In the genomic region with DNA sequence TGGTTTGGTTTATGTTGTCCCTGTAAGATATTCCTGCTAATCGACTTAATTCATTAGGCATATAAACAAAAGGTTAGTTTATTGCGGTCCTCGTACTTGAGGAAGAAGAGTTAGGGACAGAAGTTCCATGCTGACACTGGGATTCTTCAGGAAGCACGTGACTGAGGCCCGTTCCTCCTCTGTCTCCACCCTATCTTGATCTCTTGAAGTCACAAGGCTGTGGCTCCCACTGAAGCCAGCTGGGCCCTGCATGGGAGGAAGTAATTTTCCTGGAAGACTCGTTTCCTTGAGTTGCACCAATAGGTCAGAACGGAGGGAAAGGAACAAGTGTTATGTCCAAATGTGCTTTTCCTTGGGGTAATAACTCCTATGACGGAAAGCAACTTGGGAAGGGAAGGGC, we compare ENCODE assay signal across 8 mouse cellular contexts. TPM values are rescaled to one million over a fixed set of nuclear protein-coding genes. Genes with fewer than 3 reads are reported as not detected.
DNase-seq lines count a peak whose midpoint lies in the region; ATAC-seq lines count a peak whose summit lies in the region.

No protein-coding gene starts in this region.

- H3K27ac ChIP-seq in neural tube, embryonic 11.5 days (ENCODE audit: low read depth, low read length), result no peak overlapping the region

- no peak for DNase-seq in neural tube, embryonic 11.5 days (ENCODE audit: low spot score)
- DNase-seq in neural tube, embryonic 10.5 days (ENCODE audit: extremely low spot score, low spot score), result no peak
- peak; percentile 52 for DNase-seq in heart, adult 8-10 months (ENCODE audit: low spot score)
- peak; percentile 48 to 53 for DNase-seq in kidney, adult 8-10 months
- DNase-seq in lung, postnatal 14 days, result peak; percentile 32
- DNase-seq in frontal cortex, postnatal 36 days (ENCODE audit: low spot score in 2 of 2), result no peak
- DNase-seq in frontal cortex, adult 2 months (ENCODE audit: extremely low spot score in 1 of 2, low spot score in 1 of 2), result no peak
- no peak for DNase-seq in ovary, postnatal 10 days (ENCODE audit: low spot score)

- H3K9ac ChIP-seq in neural tube, embryonic 11.5 days (ENCODE audit: low read length), result no peak overlapping the region; the same call in 1 of the 2 replicates

- H3K4me1 ChIP-seq in neural tube, embryonic 11.5 days (ENCODE audit: control insufficient read depth, insufficient read depth, low read length), result peaks cover 10% of the 10 kb centered on the region

- peaks cover 3% of the 10 kb centered on the region; the same call in 1 of the 2 replicates for H3K36me3 ChIP-seq in neural tube, embryonic 11.5 days (ENCODE audit: control insufficient read depth, insufficient read depth, low read length)

- ATAC-seq in neural tube, embryonic 11.5 days (ENCODE audit: insufficient read depth, low FRiP score, low TSS enrichment), result no peak

- no peaks in the 10 kb centered on the region for H3K9me3 ChIP-seq in neural tube, embryonic 11.5 days (ENCODE audit: control insufficient read depth, low read length)

- WGBS in neural tube, embryonic 11.5 days, result 72% methylated on average over 8 of the region's 8 CpGs

- H3K27me3 ChIP-seq in neural tube, embryonic 11.5 days (ENCODE audit: control insufficient read depth, insufficient read depth, low read length), result no peaks in the 10 kb centered on the region

- H3K4me3 ChIP-seq in neural tube, embryonic 11.5 days (ENCODE audit: low read depth, low read length), result peak overlapping the region; percentile 66

- H3K4me2 ChIP-seq in neural tube, embryonic 11.5 days (ENCODE audit: low read depth), result peak overlapping the region; percentile 67

RNA-seq across cellular contexts. Expression of a gene that starts 1.0 kb away (rescaled TPM):
- 8.3 and 11.6 TPM in 2 replicates for polyA plus RNA-seq in neural tube, embryonic 11.5 days (2014; fragmentation: Nextera tagmentation; extraction: Ambion mirVana)
- 1 to 10 TPM; 3.2 to 5.8 (median 4.5) TPM for total RNA-seq in heart, adult 8-10 months (2022)
- 31.0 and 34.4 TPM in 2 replicates for polyA plus RNA-seq in frontal cortex, adult 2 months (2012; rRNA removed)

RNA-seq across cellular contexts. Expression of a gene that starts 1.1 kb away (rescaled TPM):
- 19.0 and 21.1 TPM in 2 replicates for polyA plus RNA-seq in neural tube, embryonic 11.5 days (2014; fragmentation: Nextera tagmentation; extraction: Ambion mirVana)
- 10 to 100 TPM; 39.5 to 63.8 (median 49.1) TPM for total RNA-seq in heart, adult 8-10 months (2022)
- polyA plus RNA-seq in frontal cortex, adult 2 months (2012; rRNA removed), result 13.6 and 15.5 TPM in 2 replicates

Comparison
In these comparisons a context has a peak if more than half of its experiments do, and no peak if none do; other contexts are left out.
1. DNase-seq: peak in heart, adult 8-10 months (single experiment), kidney, adult 8-10 months (2 of 2) and lung, postnatal 14 days (single experiment); none in neural tube, embryonic 11.5 days (single experiment), neural tube, embryonic 10.5 days (single experiment), frontal cortex, postnatal 36 days (0 of 2), frontal cortex, adult 2 months (0 of 2) and ovary, postnatal 10 days (single experiment).